Mouse (Mus musculus): ENCODE results near the gene Vps35. TPM values are rescaled to one million over a fixed set of nuclear protein-coding genes. Genes with fewer than 3 reads are reported as not detected.

Gene Vps35
- polyA plus RNA-seq, 1 experiment from 2014 or later: 128 TPM

GRCm38 (mm10) chr8:85311743-85312142 is 12.1 kb upstream of the Vps35 start:
- H3K4me1 ChIP-seq: no peaks in the 10 kb centered on the region
- peaks cover 22% of the 10 kb centered on the region for H3K36me3 ChIP-seq
- ATAC-seq (ENCODE audit: insufficient number of reproducible peaks, low FRiP score, low TSS enrichment, low read depth): no peak

GRCm38 (mm10) chr8:85308564-85308963 is 9.0 kb upstream of the Vps35 start:
- no peak for ATAC-seq (ENCODE audit: insufficient number of reproducible peaks, low FRiP score, low TSS enrichment, low read depth)
- Histone ChIP-seq H3K27me3 (no peaks in the 10 kb centered on the region), H3K27ac (replicated peaks) (no peak overlapping the region), H3K4me2 (replicated peaks) (no peak overlapping the region), H3K4me1 (no peaks in the 10 kb centered on the region), H3K36me3 (peaks cover 47% of the 10 kb centered on the region), H3K9ac (no peak overlapping the region), H3K4me3 (replicated peaks) (no peak overlapping the region), H3K9me3 (replicated peaks) (no peaks in the 10 kb centered on the region)
- WGBS: 90% methylated on average over 2 of the region's 2 CpGs

More at GRCm38 (mm10) chr8:85311743-85312142, 12.1 kb upstream of the Vps35 start:
- H3K27ac ChIP-seq (replicated peaks): no peak overlapping the region
- no peak overlapping the region for H3K4me2 ChIP-seq (replicated peaks)
- no peak overlapping the region for H3K9ac ChIP-seq
- H3K4me3 ChIP-seq (replicated peaks): no peak overlapping the region
- no peaks in the 10 kb centered on the region for H3K9me3 ChIP-seq (replicated peaks)
- no peaks in the 10 kb centered on the region for H3K27me3 ChIP-seq

- ATAC-seq (ENCODE audit: insufficient number of reproducible peaks, low FRiP score, low TSS enrichment, low read depth): no peak
- WGBS: 78% methylated on average over 5 of the region's 5 CpGs
Measured at GRCm38 (mm10) chr8:85303531-85303930, 3.9 kb upstream of the Vps35 start.

GRCm38 (mm10) chr8:85302931-85303330 is 3.3 kb upstream of the Vps35 start:
- no peak overlapping the region for H3K4me3 ChIP-seq (replicated peaks)
- H3K27me3 ChIP-seq: no peaks in the 10 kb centered on the region
- peaks cover 18% of the 10 kb centered on the region for H3K4me1 ChIP-seq
- WGBS: 93% methylated on average over 3 of the region's 3 CpGs
- no peak overlapping the region for H3K4me2 ChIP-seq (replicated peaks)
- H3K36me3 ChIP-seq: peaks cover 43% of the 10 kb centered on the region
- ATAC-seq (ENCODE audit: insufficient number of reproducible peaks, low FRiP score, low TSS enrichment, low read depth): no peak
- no peak overlapping the region for H3K9ac ChIP-seq
- no peaks in the 10 kb centered on the region for H3K9me3 ChIP-seq (replicated peaks)
- H3K27ac ChIP-seq (replicated peaks): no peak overlapping the region

More at GRCm38 (mm10) chr8:85303531-85303930, 3.9 kb upstream of the Vps35 start:
- peaks cover 14% of the 10 kb centered on the region for H3K4me1 ChIP-seq
- no peaks in the 10 kb centered on the region for H3K27me3 ChIP-seq
- H3K9ac ChIP-seq: no peak overlapping the region
- peaks cover 49% of the 10 kb centered on the region for H3K36me3 ChIP-seq
- no peaks in the 10 kb centered on the region for H3K9me3 ChIP-seq (replicated peaks)
- no peak overlapping the region for H3K27ac ChIP-seq (replicated peaks)
- H3K4me3 ChIP-seq (replicated peaks): no peak overlapping the region
- H3K4me2 ChIP-seq (replicated peaks): no peak overlapping the region

GRCm38 (mm10) chr8:85301941-85302340 is 2.3 kb upstream of the Vps35 start:
- Histone ChIP-seq H3K4me3 (replicated peaks) (no peak overlapping the region), H3K4me2 (replicated peaks) (no peak overlapping the region), H3K9me3 (replicated peaks) (no peaks in the 10 kb centered on the region), H3K27me3 (no peaks in the 10 kb centered on the region), H3K36me3 (peaks cover 35% of the 10 kb centered on the region), H3K27ac (replicated peaks) (no peak overlapping the region), H3K9ac (no peak overlapping the region), H3K4me1 (peaks cover 23% of the 10 kb centered on the region)
- 56% methylated on average over 1 of the region's 1 CpGs for WGBS
- ATAC-seq (ENCODE audit: insufficient number of reproducible peaks, low FRiP score, low TSS enrichment, low read depth): no peak

GRCm38 (mm10) chr8:85298600-85299433 is 785 bp downstream of the Vps35 start:
- H3K36me3 ChIP-seq: peaks cover 10% of the 10 kb centered on the region
- peaks cover 23% of the 10 kb centered on the region for H3K4me1 ChIP-seq
- peak; percentile 31 for ATAC-seq (ENCODE audit: insufficient number of reproducible peaks, low FRiP score, low TSS enrichment, low read depth)
- WGBS: under 1% methylated on average over 52 of the region's 53 CpGs
- H3K4me2 ChIP-seq (replicated peaks): peak overlapping the region; percentile 68
- peak overlapping the region; percentile 98 for H3K9ac ChIP-seq
- no peaks in the 10 kb centered on the region for H3K27me3 ChIP-seq
- H3K4me3 ChIP-seq (replicated peaks): peak overlapping the region; percentile 99
- no peaks in the 10 kb centered on the region for H3K9me3 ChIP-seq (replicated peaks)
- H3K27ac ChIP-seq (replicated peaks): peak overlapping the region; percentile 98

- no peak overlapping the region for H3K9ac ChIP-seq
- no peak overlapping the region for H3K4me3 ChIP-seq (replicated peaks)
- H3K27me3 ChIP-seq: no peaks in the 10 kb centered on the region
- no peaks in the 10 kb centered on the region for H3K9me3 ChIP-seq (replicated peaks)
- H3K36me3 ChIP-seq: peaks cover 50% of the 10 kb centered on the region
- no peak overlapping the region for H3K4me2 ChIP-seq (replicated peaks)
- no peak overlapping the region for H3K27ac ChIP-seq (replicated peaks)
- H3K4me1 ChIP-seq: no peaks in the 10 kb centered on the region
- ATAC-seq (ENCODE audit: insufficient number of reproducible peaks, low FRiP score, low TSS enrichment, low read depth): no peak
- WGBS: 89% methylated on average over 1 of the region's 1 CpGs
Measured at GRCm38 (mm10) chr8:85286846-85287245, 12.8 kb downstream of the Vps35 start.

- 69% methylated on average over 1 of the region's 1 CpGs for WGBS
- no peak for ATAC-seq (ENCODE audit: insufficient number of reproducible peaks, low FRiP score, low TSS enrichment, low read depth)
- no peaks in the 10 kb centered on the region for H3K36me3 ChIP-seq
Measured at GRCm38 (mm10) chr8:85227297-85227696, 72.3 kb downstream of the Vps35 start.

GRCm38 (mm10) chr8:85225688-85226087 is 73.9 kb downstream of the Vps35 start, which contains the start of gene Olfr371:
Gene Olfr371, plus strand, starts transcription at chr8:85225988.
- H3K27me3 ChIP-seq: no peaks in the 10 kb centered on the region
- no peaks in the 10 kb centered on the region for H3K4me1 ChIP-seq
- no peaks in the 10 kb centered on the region for H3K36me3 ChIP-seq
- no peak within 1 kb of the TSS for H3K9ac ChIP-seq
- H3K27ac ChIP-seq (replicated peaks): no peak within 1 kb of the TSS
- H3K4me2 ChIP-seq (replicated peaks): no peak within 1 kb of the TSS
- WGBS: 27% methylated on average over 1 of the region's 1 CpGs
- no peaks in the 10 kb centered on the region for H3K9me3 ChIP-seq (replicated peaks)
- H3K4me3 ChIP-seq (replicated peaks): no peak within 1 kb of the TSS
- no peak for ATAC-seq (ENCODE audit: insufficient number of reproducible peaks, low FRiP score, low TSS enrichment, low read depth)

More at GRCm38 (mm10) chr8:85227297-85227696, 72.3 kb downstream of the Vps35 start:
- no peak overlapping the region for H3K9ac ChIP-seq
- H3K4me2 ChIP-seq (replicated peaks): no peak overlapping the region
- no peaks in the 10 kb centered on the region for H3K9me3 ChIP-seq (replicated peaks)
- no peaks in the 10 kb centered on the region for H3K27me3 ChIP-seq
- H3K27ac ChIP-seq (replicated peaks): no peak overlapping the region
- H3K4me1 ChIP-seq: no peaks in the 10 kb centered on the region
- no peak overlapping the region for H3K4me3 ChIP-seq (replicated peaks)

GRCm38 (mm10) chr8:85220992-85221391 is 78.6 kb downstream of the Vps35 start:
- no peak overlapping the region for H3K27ac ChIP-seq (replicated peaks)
- no peaks in the 10 kb centered on the region for H3K27me3 ChIP-seq
- H3K4me2 ChIP-seq (replicated peaks): no peak overlapping the region
- H3K4me1 ChIP-seq: no peaks in the 10 kb centered on the region
- peak; percentile 67 for ATAC-seq (ENCODE audit: insufficient number of reproducible peaks, low FRiP score, low TSS enrichment, low read depth)
- no peaks in the 10 kb centered on the region for H3K36me3 ChIP-seq
- H3K9ac ChIP-seq: no peak overlapping the region
- 33% methylated on average over 6 of the region's 6 CpGs for WGBS
- H3K9me3 ChIP-seq (replicated peaks): no peaks in the 10 kb centered on the region
- no peak overlapping the region for H3K4me3 ChIP-seq (replicated peaks)

- H3K9me3 ChIP-seq (replicated peaks): no peaks in the 10 kb centered on the region
- WGBS: 82% methylated on average over 4 of the region's 4 CpGs
- H3K4me3 ChIP-seq (replicated peaks): no peak overlapping the region
- no peaks in the 10 kb centered on the region for H3K27me3 ChIP-seq
- no peak overlapping the region for H3K4me2 ChIP-seq (replicated peaks)
- H3K27ac ChIP-seq (replicated peaks): no peak overlapping the region
- ATAC-seq (ENCODE audit: insufficient number of reproducible peaks, low FRiP score, low TSS enrichment, low read depth): no peak
- H3K36me3 ChIP-seq: no peaks in the 10 kb centered on the region
- no peaks in the 10 kb centered on the region for H3K4me1 ChIP-seq
- H3K9ac ChIP-seq: no peak overlapping the region
Measured at GRCm38 (mm10) chr8:85220220-85220619, 79.4 kb downstream of the Vps35 start.

All from embryonic facial prominence, embryonic 15.5 days (tissue).